Mouse (Mus musculus) testis, adult 2 months (tissue): ENCODE data around the gene Selenoi. TPM values are rescaled to one million over a fixed set of nuclear protein-coding genes. Genes with fewer than 3 reads are reported as not detected.

Experiments
- H3K27ac ChIP-seq: fragments of 200-500 bp; 2 replicates; pipeline ENCODE4 v1.5.1; 2012; ENCODE audit warnings: low read depth, low read length; ENCODE audit not compliant: control insufficient read depth, insufficient read depth
- H3K27me3 ChIP-seq: fragments of 200-500 bp; 2 replicates; pipeline ENCODE4 v1.6.1; 2012; ENCODE audit warnings: mild to moderate bottlenecking, low read length, moderate library complexity; ENCODE audit not compliant: control insufficient read depth, insufficient read depth
- H3K36me3 ChIP-seq: fragments of 200-500 bp; 2 replicates; pipeline ENCODE4 v1.6.1; 2012; ENCODE audit warnings: mild to moderate bottlenecking, low read length; ENCODE audit not compliant: control insufficient read depth, insufficient read depth
- H3K4me1 ChIP-seq: fragments of 200-500 bp; 2 replicates; pipeline ENCODE4 v1.6.1; 2012; ENCODE audit warnings: low read length; ENCODE audit not compliant: control insufficient read depth, insufficient read depth
- H3K4me3 ChIP-seq: fragments of 200-500 bp; 2 replicates; pipeline ENCODE4 v1.5.1; 2012; ENCODE audit warnings: low read depth, mild to moderate bottlenecking, low read length, moderate library complexity, mixed read lengths; ENCODE audit not compliant: control insufficient read depth
- CTCF ChIP-seq: fragments of 200-500 bp; IDR thresholded peaks from 2 replicates; pipeline ENCODE4 v1.5.1; 2012; ENCODE audit warnings: low read depth, mild to moderate bottlenecking, inconsistent platforms, low read length, moderate library complexity; ENCODE audit not compliant: control insufficient read depth, insufficient read depth, insufficient replicate concordance
- POLR2A ChIP-seq: fragments of 200-500 bp; IDR thresholded peaks from 2 replicates; pipeline ENCODE4 v1.6.1; 2012; ENCODE audit warnings: low read depth, mild to moderate bottlenecking, inconsistent platforms, low read length, moderate library complexity; ENCODE audit not compliant: control insufficient read depth
- polyA plus RNA-seq: library from polyadenylated mRNA; depleted of rRNA; stranded (reverse); fragments of >200 nt; gene quantifications from 2 replicates; pipeline ENCODE4 v1.2.3, GENCODE M21; 2012

The Selenoi gene
- polyA plus RNA-seq, 1 experiment = 74.1 TPM

- Histone ChIP-seq H3K4me3 (no peak overlapping the region), H3K4me1 (no peaks in the 10 kb centered on the region), H3K27me3 (no peaks in the 10 kb centered on the region), H3K36me3 (no peaks in the 10 kb centered on the region), H3K27ac (no peak overlapping the region)
- TF ChIP-seq POLR2A (no peak), CTCF (no peak)
Observed at GRCm38 (mm10) chr5:30219715-30220114, 12.7 kb upstream of the Selenoi start.

GRCm38 (mm10) chr5:30220666-30221065 lies 11.7 kb upstream of the Selenoi start:
- no peak for TF ChIP-seq POLR2A
- no peak for TF ChIP-seq CTCF
- H3K4me3 ChIP-seq = no peak overlapping the region
- H3K27ac ChIP-seq = no peak overlapping the region
- no peaks in the 10 kb centered on the region for H3K27me3 ChIP-seq
- no peaks in the 10 kb centered on the region for H3K36me3 ChIP-seq
- H3K4me1 ChIP-seq = no peaks in the 10 kb centered on the region

GRCm38 (mm10) chr5:30222681-30223080 lies 9.7 kb upstream of the Selenoi start:
- TF ChIP-seq CTCF (no peak), POLR2A (no peak)
- no peaks in the 10 kb centered on the region for H3K36me3 ChIP-seq
- no peaks in the 10 kb centered on the region for H3K27me3 ChIP-seq
- H3K27ac ChIP-seq = no peak overlapping the region
- H3K4me1 ChIP-seq = no peaks in the 10 kb centered on the region
- no peak overlapping the region for H3K4me3 ChIP-seq

GRCm38 (mm10) chr5:30230901-30231300 lies 1.5 kb upstream of the Selenoi start:
- Histone ChIP-seq H3K27me3 (no peaks in the 10 kb centered on the region), H3K36me3 (no peaks in the 10 kb centered on the region), H3K27ac (no peak overlapping the region), H3K4me3 (no peak overlapping the region), H3K4me1 (peaks cover 5% of the 10 kb centered on the region)
- TF ChIP-seq CTCF (peak; percentile 39; the same call in 1 of the 2 replicates), POLR2A (no peak)

GRCm38 (mm10) chr5:30231891-30232270 lies 500 bp upstream of the Selenoi start:
- H3K27ac ChIP-seq = peak overlapping the region; percentile 84
- no peaks in the 10 kb centered on the region for H3K27me3 ChIP-seq
- no peaks in the 10 kb centered on the region for H3K36me3 ChIP-seq
- H3K4me1 ChIP-seq = peaks cover 5% of the 10 kb centered on the region
- peak overlapping the region; percentile 100 for H3K4me3 ChIP-seq
- no peak for TF ChIP-seq CTCF
- no peak for TF ChIP-seq POLR2A

- no peaks in the 10 kb centered on the region for H3K27me3 ChIP-seq
- no peak for TF ChIP-seq CTCF
- TF ChIP-seq POLR2A = no peak
- peak overlapping the region; percentile 100 for H3K4me3 ChIP-seq
- peak overlapping the region; percentile 94 for H3K27ac ChIP-seq
- H3K4me1 ChIP-seq = peaks cover 5% of the 10 kb centered on the region
- H3K36me3 ChIP-seq = no peaks in the 10 kb centered on the region
Observed at GRCm38 (mm10) chr5:30233042-30233441, 661 bp downstream of the Selenoi start.

- Histone ChIP-seq H3K27me3 (no peaks in the 10 kb centered on the region), H3K36me3 (no peaks in the 10 kb centered on the region), H3K4me3 (peak overlapping the region; percentile 34; the same call in 1 of the 2 replicates), H3K4me1 (peaks cover 5% of the 10 kb centered on the region), H3K27ac (no peak overlapping the region)
- TF ChIP-seq CTCF (no peak), POLR2A (no peak)
Observed at GRCm38 (mm10) chr5:30233979-30234378, 1.6 kb downstream of the Selenoi start.

GRCm38 (mm10) chr5:30235641-30236126 lies 3.3 kb downstream of the Selenoi start:
- H3K4me1 ChIP-seq = peaks cover 5% of the 10 kb centered on the region
- no peak overlapping the region for H3K4me3 ChIP-seq
- no peak for TF ChIP-seq POLR2A
- no peak for TF ChIP-seq CTCF
- H3K27ac ChIP-seq = no peak overlapping the region
- no peaks in the 10 kb centered on the region for H3K27me3 ChIP-seq
- no peaks in the 10 kb centered on the region for H3K36me3 ChIP-seq
